Comparison of ENCODE assay signal across 15 mouse cellular contexts in genomic region chr3:113606599-113606998, GRCm38 (mm10). TPM values are rescaled to one million over a fixed set of nuclear protein-coding genes. Genes with fewer than 3 reads are reported as not detected.
DNase-seq lines count a peak whose midpoint lies in the region; ATAC-seq and TF ChIP-seq lines count a peak whose summit lies in the region.
"Had no signal": no experiment of that assay in that cellular context is flagged by ENCODE, and none has a peak within 500 bp of the region (broad histone marks: within the 10 kb centered on the region; RNA-seq: fewer than 3 reads in every experiment).

Gene Amy1, minus strand, starts transcription at chr3:113606699.

- no peak for TF ChIP-seq CTCF in hindbrain, postnatal 0 days (IDR thresholded peaks at IDR 0.05; ENCODE audit: low read depth)
- TF ChIP-seq CTCF in stomach, postnatal 0 days (IDR thresholded peaks at IDR 0.05; ENCODE audit: low read depth), result no peak

- no peak for DNase-seq in hindbrain, embryonic 14.5 days (ENCODE audit: low spot score)
- no peak for DNase-seq in hindbrain, embryonic 11.5 days (ENCODE audit: low spot score)
- DNase-seq in neural tube, embryonic 10.5 days (ENCODE audit: extremely low spot score, low spot score), result no peak
- DNase-seq in hindbrain, postnatal 0 days (ENCODE audit: low spot score), result no peak
- no peak for DNase-seq in stomach, postnatal 0 days (ENCODE audit: low spot score)
- DNase-seq: kidney, postnatal 10 days had no signal

- WGBS in hindbrain, embryonic 14.5 days, result 99% methylated on average over 2 of the region's 2 CpGs
- WGBS in hindbrain, embryonic 11.5 days, result 92% methylated on average over 2 of the region's 2 CpGs
- 87% methylated on average over 2 of the region's 2 CpGs for WGBS in neural tube, embryonic 13.5 days
- 97% methylated on average over 2 of the region's 2 CpGs for WGBS in hindbrain, postnatal 0 days
- 96% methylated on average over 2 of the region's 2 CpGs for WGBS in neural tube, embryonic 14.5 days
- 81% methylated on average over 2 of the region's 2 CpGs for WGBS in kidney, embryonic 15.5 days
- WGBS in stomach, postnatal 0 days, result 95% methylated on average over 2 of the region's 2 CpGs

- H3K9ac ChIP-seq in hindbrain, embryonic 14.5 days, result no peak within 1 kb of the TSS
- H3K9ac ChIP-seq in hindbrain, embryonic 11.5 days (ENCODE audit: low read depth, low read length), result no peak within 1 kb of the TSS
- no peak within 1 kb of the TSS for H3K9ac ChIP-seq in neural tube, embryonic 13.5 days
- no peak within 1 kb of the TSS for H3K9ac ChIP-seq in hindbrain, postnatal 0 days (replicated peaks; ENCODE audit: low read length)
- no peak within 1 kb of the TSS for H3K9ac ChIP-seq in neural tube, embryonic 14.5 days (replicated peaks; ENCODE audit: low read depth, low read length)
- no peak within 1 kb of the TSS for H3K9ac ChIP-seq in kidney, embryonic 15.5 days
- H3K9ac ChIP-seq in stomach, postnatal 0 days (ENCODE audit: low read length), result no peak within 1 kb of the TSS
- H3K9ac ChIP-seq: heart, embryonic 12.5 days; liver, embryonic 14.5 days had no signal

- no peak for TF ChIP-seq EP300 in stomach, postnatal 0 days (optimal IDR thresholded peaks at IDR 0.05)

- no peak within 1 kb of the TSS for H3K27ac ChIP-seq in hindbrain, embryonic 14.5 days
- no peak within 1 kb of the TSS for H3K27ac ChIP-seq in hindbrain, embryonic 11.5 days (ENCODE audit: low read depth, low read length)
- H3K27ac ChIP-seq in neural tube, embryonic 13.5 days (replicated peaks), result no peak within 1 kb of the TSS
- H3K27ac ChIP-seq in hindbrain, postnatal 0 days, result no peak within 1 kb of the TSS
- no peak within 1 kb of the TSS for H3K27ac ChIP-seq in neural tube, embryonic 14.5 days (ENCODE audit: low read depth, low read length)
- H3K27ac ChIP-seq in kidney, embryonic 15.5 days, result no peak within 1 kb of the TSS
- no peak within 1 kb of the TSS for H3K27ac ChIP-seq in stomach, postnatal 0 days (replicated peaks)
- H3K27ac ChIP-seq: embryonic facial prominence, embryonic 10.5 days; forebrain, embryonic 10.5 days; liver, embryonic 14.5 days had no signal

- H3K27me3 ChIP-seq in hindbrain, embryonic 14.5 days (ENCODE audit: control insufficient read depth, insufficient read depth, low read length), result no peaks in the 10 kb centered on the region
- no peaks in the 10 kb centered on the region for H3K27me3 ChIP-seq in hindbrain, embryonic 11.5 days (ENCODE audit: control insufficient read depth, insufficient read depth, low read length)
- H3K27me3 ChIP-seq in neural tube, embryonic 13.5 days, result no peaks in the 10 kb centered on the region
- H3K27me3 ChIP-seq in hindbrain, postnatal 0 days (ENCODE audit: insufficient read depth, low read length), result no peaks in the 10 kb centered on the region
- no peaks in the 10 kb centered on the region for H3K27me3 ChIP-seq in neural tube, embryonic 14.5 days (ENCODE audit: control insufficient read depth, insufficient read depth, low read length)
- no peaks in the 10 kb centered on the region for H3K27me3 ChIP-seq in kidney, embryonic 15.5 days
- H3K27me3 ChIP-seq in stomach, postnatal 0 days (ENCODE audit: control insufficient read depth, insufficient read depth, low read length), result no peaks in the 10 kb centered on the region
- H3K27me3 ChIP-seq: CH12.LX; heart, embryonic 12.5 days had no signal

- H3K4me2 ChIP-seq in hindbrain, embryonic 14.5 days (replicated peaks), result no peak within 1 kb of the TSS
- no peak within 1 kb of the TSS for H3K4me2 ChIP-seq in hindbrain, embryonic 11.5 days (replicated peaks; ENCODE audit: low read depth, low read length)
- H3K4me2 ChIP-seq in neural tube, embryonic 13.5 days, result no peak within 1 kb of the TSS
- H3K4me2 ChIP-seq in hindbrain, postnatal 0 days (ENCODE audit: low read depth, low read length), result no peak within 1 kb of the TSS
- H3K4me2 ChIP-seq in neural tube, embryonic 14.5 days (ENCODE audit: low read depth, low read length), result no peak within 1 kb of the TSS
- no peak within 1 kb of the TSS for H3K4me2 ChIP-seq in kidney, embryonic 15.5 days
- H3K4me2 ChIP-seq in stomach, postnatal 0 days (replicated peaks; ENCODE audit: low read depth), result no peak within 1 kb of the TSS
- H3K4me2 ChIP-seq: heart, embryonic 12.5 days had no signal

- H3K4me3 ChIP-seq in hindbrain, embryonic 14.5 days (replicated peaks; ENCODE audit: low read length), result no peak within 1 kb of the TSS
- no peak within 1 kb of the TSS for H3K4me3 ChIP-seq in hindbrain, embryonic 11.5 days (ENCODE audit: low read depth, low read length)
- no peak within 1 kb of the TSS for H3K4me3 ChIP-seq in neural tube, embryonic 13.5 days
- H3K4me3 ChIP-seq in hindbrain, postnatal 0 days (ENCODE audit: low read length), result no peak within 1 kb of the TSS
- H3K4me3 ChIP-seq in neural tube, embryonic 14.5 days (ENCODE audit: low read depth, low read length), result no peak within 1 kb of the TSS
- H3K4me3 ChIP-seq in kidney, embryonic 15.5 days (replicated peaks), result no peak within 1 kb of the TSS
- H3K4me3 ChIP-seq in stomach, postnatal 0 days (ENCODE audit: low read depth, low read length), result no peak within 1 kb of the TSS
- H3K4me3 ChIP-seq: embryonic facial prominence, embryonic 10.5 days; forebrain, embryonic 10.5 days; heart, embryonic 12.5 days had no signal

- ATAC-seq in hindbrain, embryonic 14.5 days (ENCODE audit: low FRiP score), result no peak
- no peak for ATAC-seq in hindbrain, embryonic 11.5 days (ENCODE audit: low FRiP score)
- no peak for ATAC-seq in neural tube, embryonic 13.5 days (ENCODE audit: low read depth)
- no peak for ATAC-seq in hindbrain, postnatal 0 days
- no peak for ATAC-seq in neural tube, embryonic 14.5 days (ENCODE audit: low read depth)
- no peak for ATAC-seq in kidney, embryonic 15.5 days (replicated peaks; ENCODE audit: low FRiP score)
- no peak for ATAC-seq in stomach, postnatal 0 days (ENCODE audit: low FRiP score, low TSS enrichment)
- ATAC-seq: inflammation-experienced regulatory T-cells, adult 6 months had no signal

- no peaks in the 10 kb centered on the region for H3K4me1 ChIP-seq in hindbrain, embryonic 14.5 days (replicated peaks; ENCODE audit: control insufficient read depth, insufficient read depth, low read length)
- H3K4me1 ChIP-seq in hindbrain, embryonic 11.5 days (replicated peaks; ENCODE audit: control insufficient read depth, insufficient read depth, low read length), result no peaks in the 10 kb centered on the region
- no peaks in the 10 kb centered on the region for H3K4me1 ChIP-seq in neural tube, embryonic 13.5 days (replicated peaks)
- no peaks in the 10 kb centered on the region for H3K4me1 ChIP-seq in hindbrain, postnatal 0 days (ENCODE audit: insufficient read depth, low read length)
- no peaks in the 10 kb centered on the region for H3K4me1 ChIP-seq in neural tube, embryonic 14.5 days (ENCODE audit: control insufficient read depth, insufficient read depth, low read length)
- H3K4me1 ChIP-seq in kidney, embryonic 15.5 days, result no peaks in the 10 kb centered on the region
- H3K4me1 ChIP-seq in stomach, postnatal 0 days (replicated peaks; ENCODE audit: control insufficient read depth, insufficient read depth), result no peaks in the 10 kb centered on the region
- H3K4me1 ChIP-seq: embryonic facial prominence, embryonic 10.5 days; forebrain, embryonic 10.5 days; heart, embryonic 12.5 days had no signal

- H3K9me3 ChIP-seq in hindbrain, embryonic 14.5 days (ENCODE audit: control insufficient read depth, low read length), result no peaks in the 10 kb centered on the region
- H3K9me3 ChIP-seq in hindbrain, embryonic 11.5 days (ENCODE audit: control insufficient read depth, low read length), result no peaks in the 10 kb centered on the region
- H3K9me3 ChIP-seq in neural tube, embryonic 13.5 days, result no peaks in the 10 kb centered on the region
- H3K9me3 ChIP-seq in hindbrain, postnatal 0 days (ENCODE audit: low read length), result no peaks in the 10 kb centered on the region
- H3K9me3 ChIP-seq in neural tube, embryonic 14.5 days (ENCODE audit: control insufficient read depth, low read length), result no peaks in the 10 kb centered on the region
- no peaks in the 10 kb centered on the region for H3K9me3 ChIP-seq in kidney, embryonic 15.5 days (replicated peaks)
- H3K9me3 ChIP-seq in stomach, postnatal 0 days (ENCODE audit: control insufficient read depth, low read length), result no peaks in the 10 kb centered on the region
- H3K9me3 ChIP-seq: embryonic facial prominence, embryonic 10.5 days; forebrain, embryonic 10.5 days; heart, embryonic 12.5 days had no signal

- H3K36me3 ChIP-seq in hindbrain, embryonic 14.5 days (replicated peaks; ENCODE audit: control insufficient read depth, insufficient read depth), result peaks cover 43% of the 10 kb centered on the region
- no peaks in the 10 kb centered on the region for H3K36me3 ChIP-seq in hindbrain, embryonic 11.5 days (ENCODE audit: control insufficient read depth, insufficient read depth, low read length)
- peaks cover 39% of the 10 kb centered on the region for H3K36me3 ChIP-seq in neural tube, embryonic 13.5 days
- peaks cover 10% of the 10 kb centered on the region for H3K36me3 ChIP-seq in hindbrain, postnatal 0 days (ENCODE audit: insufficient read depth, low read length)
- peaks cover 15% of the 10 kb centered on the region for H3K36me3 ChIP-seq in neural tube, embryonic 14.5 days (ENCODE audit: control insufficient read depth, insufficient read depth, low read length)
- peaks cover 34% of the 10 kb centered on the region for H3K36me3 ChIP-seq in kidney, embryonic 15.5 days
- H3K36me3 ChIP-seq in stomach, postnatal 0 days (ENCODE audit: control insufficient read depth, insufficient read depth, low read length), result no peaks in the 10 kb centered on the region; the same call in 1 of the 2 replicates

RNA-seq across cellular contexts. Expression of gene Amy1, which starts in this region (rescaled TPM):
- 29.6 and 34.8 TPM in 2 replicates for polyA plus RNA-seq in hindbrain, embryonic 14.5 days (2014; fragmentation: Nextera tagmentation; extraction: Ambion mirVana)
- polyA plus RNA-seq in hindbrain, embryonic 11.5 days (2014; fragmentation: Nextera tagmentation; extraction: Ambion mirVana), result 2.5 and 3.5 TPM in 2 replicates
- polyA plus RNA-seq in neural tube, embryonic 13.5 days (2015; fragmentation: Nextera tagmentation; extraction: Ambion mirVana), result 11.6 and 13.1 TPM in 2 replicates
- 21.0 and 24.2 TPM in 2 replicates for total RNA-seq in hindbrain, postnatal 0 days (2014; rRNA removed)
- 17.6 TPM in 2 replicates for polyA plus RNA-seq in hindbrain, postnatal 0 days (2015; fragmentation: Nextera tagmentation; extraction: Ambion mirVana)
- 32.4 and 32.5 TPM in 2 replicates for polyA plus RNA-seq in neural tube, embryonic 14.5 days (2014; fragmentation: Nextera tagmentation; extraction: Ambion mirVana)
- 1.2 and 1.8 TPM in 2 replicates for polyA plus RNA-seq in kidney, embryonic 15.5 days (2015; fragmentation: Nextera tagmentation; extraction: Ambion mirVana)
- polyA plus RNA-seq in stomach, postnatal 0 days (2015; fragmentation: Nextera tagmentation; extraction: Ambion mirVana), result 2.0 and 2.2 TPM in 2 replicates
